Mouse (Mus musculus) limb, embryonic 13.5 days (tissue): ENCODE measurements around the gene Ghrh. TPM values are rescaled to one million over a fixed set of nuclear protein-coding genes. Genes with fewer than 3 reads are reported as not detected.

Experiments
- ATAC-seq: fragments of 200-750 bp; cut with Nextera tagmentation; 2 replicates; pipeline ENCODE4 v1.8.0; 2017; ENCODE audit warnings: low read depth, moderate number of reproducible peaks, moderate TSS enrichment; ENCODE audit not compliant: low FRiP score
- H3K27ac ChIP-seq: fragments of 300-500 bp; sonication (generic); 2 replicates; pipeline ENCODE4 v1.5.1; 2015; ENCODE audit warnings: inconsistent platforms, mild to moderate bottlenecking, moderate library complexity
- H3K27me3 ChIP-seq: fragments of 300-500 bp; sonication (generic); 2 replicates; pipeline ENCODE4 v1.6.1; 2015; ENCODE audit warnings: mild to moderate bottlenecking, inconsistent platforms
- H3K36me3 ChIP-seq: fragments of 300-500 bp; sonication (generic); 2 replicates; pipeline ENCODE4 v1.6.1; 2015; ENCODE audit warnings: inconsistent platforms, mild to moderate bottlenecking, moderate library complexity
- H3K4me1 ChIP-seq: fragments of 300-500 bp; sonication (generic); 2 replicates; pipeline ENCODE4 v1.6.1; 2015; ENCODE audit warnings: inconsistent platforms
- H3K4me2 ChIP-seq: fragments of 300-500 bp; sonication (generic); replicated peaks from 2 replicates; pipeline ENCODE4 v1.6.1; 2015; ENCODE audit warnings: inconsistent platforms, mild to moderate bottlenecking, moderate library complexity
- H3K4me3 ChIP-seq: fragments of 300-500 bp; sonication (generic); 2 replicates; pipeline ENCODE4 v1.5.1; 2015; ENCODE audit warnings: moderate library complexity, mild to moderate bottlenecking, inconsistent platforms
- H3K9ac ChIP-seq: fragments of 300-500 bp; sonication (generic); 2 replicates; pipeline ENCODE4 v1.6.1; 2015; ENCODE audit warnings: mild to moderate bottlenecking, inconsistent platforms
- H3K9me3 ChIP-seq: fragments of 300-500 bp; sonication (generic); 2 replicates; pipeline ENCODE4 v1.6.1; 2016; ENCODE audit warnings: inconsistent platforms
- WGBS: fragments of 180-500 bp; shearing (Covaris S2); methylation state at CpG from one replicate; pipeline ENCODE4 v1.1.7; 2015; 5-methylcytosine and 5-hydroxymethylcytosine counted together
- polyA plus RNA-seq: library from polyadenylated mRNA; unstranded; fragments of >200 nt; fragmentation: Nextera tagmentation; extraction: Ambion mirVana; gene quantifications from 2 replicates; pipeline ENCODE4 v1.2.1, GENCODE M21; 2015

Gene Ghrh
- polyA plus RNA-seq, 1 experiment from 2014 or later = not detected

DNA sequence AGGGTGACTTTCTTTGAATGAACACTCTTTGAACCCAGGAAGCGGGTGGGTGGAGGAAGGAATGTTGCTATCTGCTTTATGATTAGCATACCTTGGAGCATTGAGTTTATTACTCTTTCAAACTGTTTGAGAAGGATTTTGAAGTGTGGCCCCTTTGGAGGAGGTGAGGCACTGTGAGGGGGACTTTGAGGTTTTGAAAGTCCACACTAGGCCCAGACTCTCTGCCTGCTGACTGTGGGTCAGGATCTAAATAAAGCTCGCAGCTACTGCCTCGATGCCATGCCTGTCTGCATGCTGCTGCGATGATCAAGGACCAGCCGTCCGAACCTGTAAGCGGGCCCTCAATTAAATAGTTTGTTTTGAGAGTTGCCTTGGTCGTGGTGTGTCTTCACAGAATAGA is 27.7 kb upstream of the Ghrh start:
- Histone ChIP-seq H3K27ac (no peak overlapping the region), H3K4me2 (no peak overlapping the region), H3K4me3 (no peak overlapping the region), H3K9ac (no peak overlapping the region; the same call in 1 of the 2 replicates), H3K27me3 (no peaks in the 10 kb centered on the region), H3K4me1 (peaks cover 21% of the 10 kb centered on the region), H3K9me3 (no peaks in the 10 kb centered on the region), H3K36me3 (peaks cover 25% of the 10 kb centered on the region)
- ATAC-seq = no peak
- WGBS = 60% methylated on average over 8 of the region's 8 CpGs

DNA sequence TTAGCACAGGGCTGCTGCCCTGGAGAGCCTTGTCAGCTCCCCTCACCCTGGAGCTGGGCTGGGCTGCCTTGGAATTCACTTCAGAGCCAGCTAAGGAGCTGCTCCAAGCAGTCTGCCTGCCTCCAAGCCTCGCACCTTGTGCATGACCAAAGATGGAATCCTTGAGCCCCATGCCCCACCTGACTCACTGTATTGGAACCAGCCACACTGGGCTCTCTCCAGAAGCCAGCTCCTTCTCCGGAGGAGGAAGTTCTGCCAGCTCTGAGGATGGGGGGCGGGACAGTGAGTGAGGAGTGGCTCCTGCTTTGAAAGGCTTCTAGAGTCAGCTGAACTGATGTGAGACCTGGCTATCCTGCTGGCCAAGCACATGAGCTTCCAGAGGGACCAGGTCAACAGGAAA is 26.4 kb upstream of the Ghrh start:
- 85% methylated on average over 3 of the region's 3 CpGs for WGBS
- no peak for ATAC-seq

DNA sequence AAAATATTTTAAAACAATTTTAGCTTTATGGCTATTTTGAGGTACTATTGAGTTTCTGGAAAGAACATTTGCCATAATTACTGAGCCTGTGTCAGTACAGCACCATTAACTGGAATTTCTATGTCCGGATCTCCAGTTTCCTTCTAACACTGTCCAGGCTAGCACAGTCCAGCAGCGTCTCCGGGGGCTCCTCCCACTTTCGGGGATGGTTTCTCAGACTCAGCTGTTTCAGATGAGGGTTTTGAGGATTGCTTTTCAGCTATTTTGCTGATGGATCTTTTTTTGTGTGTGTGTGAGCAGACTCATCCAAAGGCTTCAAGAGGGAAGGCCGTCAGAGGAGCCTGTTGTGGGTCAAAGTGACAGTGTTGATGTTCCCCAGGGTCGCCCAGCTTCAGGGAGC is 24.4 kb upstream of the Ghrh start:
- Histone ChIP-seq H3K4me1 (peaks cover 41% of the 10 kb centered on the region), H3K9me3 (no peaks in the 10 kb centered on the region), H3K27ac (no peak overlapping the region), H3K4me3 (no peak overlapping the region), H3K36me3 (peaks cover 14% of the 10 kb centered on the region; the same call in 1 of the 2 replicates), H3K27me3 (no peaks in the 10 kb centered on the region), H3K9ac (no peak overlapping the region; the same call in 1 of the 2 replicates), H3K4me2 (no peak overlapping the region)
- WGBS = 71% methylated on average over 6 of the region's 6 CpGs
- no peak for ATAC-seq

More for the DNA sequence above, 26.4 kb upstream of the Ghrh start:
- H3K36me3 ChIP-seq = peaks cover 14% of the 10 kb centered on the region; the same call in 1 of the 2 replicates
- no peak overlapping the region for H3K27ac ChIP-seq
- no peak overlapping the region for H3K9ac ChIP-seq
- no peaks in the 10 kb centered on the region for H3K9me3 ChIP-seq
- H3K4me2 ChIP-seq = no peak overlapping the region
- H3K4me3 ChIP-seq = no peak overlapping the region
- peaks cover 31% of the 10 kb centered on the region for H3K4me1 ChIP-seq
- H3K27me3 ChIP-seq = no peaks in the 10 kb centered on the region

DNA sequence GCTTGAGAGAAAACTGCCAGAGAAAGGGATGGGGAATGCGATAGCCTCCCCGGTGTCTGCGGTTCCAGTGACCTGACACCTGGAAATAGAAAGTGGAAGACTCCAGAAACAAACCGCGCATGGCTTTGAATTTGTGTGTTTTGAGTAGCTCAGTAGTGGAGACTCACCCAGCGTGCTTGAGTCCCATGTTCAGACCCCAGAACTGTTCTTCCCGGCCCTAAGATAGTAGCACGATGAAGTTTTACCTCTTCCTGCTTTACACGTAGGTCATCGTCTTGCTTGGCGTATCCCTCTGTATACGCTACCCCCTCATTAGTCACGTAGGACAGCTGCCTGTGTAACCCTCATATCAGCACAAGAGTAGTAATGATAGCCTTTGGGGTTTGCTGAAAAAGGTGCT is 20.7 kb upstream of the Ghrh start:
- 0 out of 2 replicates have a peak, but pooled peaks have one; percentile 29 for ATAC-seq
- peak overlapping the region; percentile 93 for H3K9ac ChIP-seq
- peaks cover 23% of the 10 kb centered on the region for H3K4me1 ChIP-seq
- H3K4me2 ChIP-seq = peak overlapping the region; percentile 83
- WGBS = 3% methylated on average over 13 of the region's 13 CpGs
- H3K27ac ChIP-seq = peak overlapping the region; percentile 87
- peak overlapping the region; percentile 74 for H3K4me3 ChIP-seq
- H3K27me3 ChIP-seq = no peaks in the 10 kb centered on the region
- H3K9me3 ChIP-seq = no peaks in the 10 kb centered on the region
- 0 out of 2 replicates have a peak, but pooled peaks cover 4% of the 10 kb centered on the region for H3K36me3 ChIP-seq

DNA sequence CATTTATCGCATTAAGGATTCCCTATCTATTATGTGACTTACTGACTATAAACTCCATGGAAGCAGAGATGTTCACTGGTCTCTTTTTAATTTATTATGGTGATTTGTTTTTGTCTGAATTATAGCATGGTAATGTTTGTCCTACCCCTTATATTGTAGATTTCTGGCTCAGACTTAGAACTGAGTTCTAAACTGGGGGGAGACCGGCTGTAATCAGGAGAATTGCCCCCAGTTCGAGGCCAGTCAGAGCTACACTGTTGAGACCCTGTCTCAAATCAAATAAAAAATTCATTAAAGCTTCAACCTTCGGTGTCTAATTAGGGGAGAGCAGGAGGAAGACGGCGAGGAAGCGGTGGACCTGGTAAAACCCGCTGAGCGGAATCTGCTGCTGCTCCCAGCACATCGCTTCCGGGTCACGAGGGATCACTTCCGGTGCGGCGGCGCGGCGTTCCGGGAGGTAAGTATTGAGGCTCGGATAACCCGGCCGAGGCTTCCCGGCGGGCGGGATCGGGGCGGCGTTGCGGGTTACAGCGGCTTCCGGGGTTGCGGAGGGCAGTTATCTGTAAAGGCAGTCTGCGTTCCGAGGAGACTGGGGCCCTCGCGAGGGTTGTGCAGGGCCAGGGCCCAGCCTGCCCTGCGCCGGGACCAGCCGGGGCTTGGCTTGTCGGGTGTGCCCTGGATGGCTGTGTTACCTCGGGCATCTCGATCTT is 20.0 kb upstream of the Ghrh start, which contains the start of gene Manbal:
Manbal (plus strand) TSS at position 411 of the 710 bp plus-strand sequence.
- peak within 1 kb of the TSS; percentile 93 for H3K9ac ChIP-seq
- no peaks in the 10 kb centered on the region for H3K9me3 ChIP-seq
- H3K4me1 ChIP-seq = peaks cover 20% of the 10 kb centered on the region
- peak; percentile 91 for ATAC-seq
- H3K36me3 ChIP-seq = 0 out of 2 replicates have a peak, but pooled peaks cover 4% of the 10 kb centered on the region
- H3K27ac ChIP-seq = peak within 1 kb of the TSS; percentile 87
- 4% methylated on average over 42 of the region's 42 CpGs for WGBS
- peak within 1 kb of the TSS; percentile 83 for H3K4me2 ChIP-seq
- peak within 1 kb of the TSS; percentile 74 for H3K4me3 ChIP-seq
- no peaks in the 10 kb centered on the region for H3K27me3 ChIP-seq

DNA sequence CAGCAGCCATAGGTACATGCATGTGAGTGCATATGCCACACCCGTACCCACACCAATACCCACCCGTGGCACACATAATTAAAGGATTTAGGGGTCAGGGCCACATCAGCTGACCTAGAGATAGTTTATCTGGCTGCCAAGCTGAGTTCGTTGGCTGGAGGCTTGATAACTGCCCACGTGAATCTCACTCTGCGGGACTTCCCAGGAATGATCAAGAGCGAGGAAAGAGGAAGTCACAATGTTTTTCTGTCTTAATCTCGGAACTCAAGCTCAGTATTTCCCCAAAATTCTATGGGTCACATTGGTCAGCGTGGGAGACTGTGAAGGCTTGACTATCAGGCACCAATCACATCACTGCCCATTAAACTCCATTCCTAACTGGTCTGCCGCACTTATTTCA is 19.5 kb upstream of the Ghrh start:
- ATAC-seq = no peak
- Histone ChIP-seq H3K9me3 (no peaks in the 10 kb centered on the region), H3K27me3 (no peaks in the 10 kb centered on the region), H3K27ac (no peak overlapping the region), H3K4me3 (peak overlapping the region; percentile 74), H3K36me3 (0 out of 2 replicates have a peak, but pooled peaks cover 4% of the 10 kb centered on the region), H3K9ac (no peak overlapping the region; the same call in 1 of the 2 replicates), H3K4me1 (peaks cover 20% of the 10 kb centered on the region), H3K4me2 (peak overlapping the region; percentile 83)
- 85% methylated on average over 9 of the region's 9 CpGs for WGBS

DNA sequence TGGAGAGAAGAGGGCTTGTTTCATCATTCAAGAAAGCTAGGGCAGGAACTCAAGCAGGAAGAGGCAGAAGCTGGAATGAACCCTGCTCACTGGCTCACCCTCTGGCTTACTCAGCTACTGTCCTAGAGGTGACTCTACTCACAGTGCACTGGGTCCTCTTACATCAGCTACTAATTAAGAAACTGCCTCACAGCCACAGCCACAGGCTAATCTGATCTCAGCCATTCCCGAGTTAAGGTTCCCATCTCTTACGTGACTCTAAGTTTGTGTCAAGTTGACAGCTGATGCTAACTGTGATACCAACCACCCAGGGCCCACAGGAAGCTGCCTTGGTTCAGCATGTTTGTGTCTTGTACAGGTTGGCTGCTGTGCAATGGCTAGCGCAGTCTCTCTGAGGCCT is 15.7 kb upstream of the Ghrh start:
- no peak overlapping the region for H3K4me2 ChIP-seq
- no peak for ATAC-seq
- no peaks in the 10 kb centered on the region for H3K9me3 ChIP-seq
- H3K4me3 ChIP-seq = no peak overlapping the region
- H3K9ac ChIP-seq = no peak overlapping the region
- H3K4me1 ChIP-seq = peaks cover 4% of the 10 kb centered on the region
- WGBS = 67% methylated on average over 3 of the region's 3 CpGs
- no peak overlapping the region for H3K27ac ChIP-seq
- no peaks in the 10 kb centered on the region for H3K36me3 ChIP-seq
- no peaks in the 10 kb centered on the region for H3K27me3 ChIP-seq

DNA sequence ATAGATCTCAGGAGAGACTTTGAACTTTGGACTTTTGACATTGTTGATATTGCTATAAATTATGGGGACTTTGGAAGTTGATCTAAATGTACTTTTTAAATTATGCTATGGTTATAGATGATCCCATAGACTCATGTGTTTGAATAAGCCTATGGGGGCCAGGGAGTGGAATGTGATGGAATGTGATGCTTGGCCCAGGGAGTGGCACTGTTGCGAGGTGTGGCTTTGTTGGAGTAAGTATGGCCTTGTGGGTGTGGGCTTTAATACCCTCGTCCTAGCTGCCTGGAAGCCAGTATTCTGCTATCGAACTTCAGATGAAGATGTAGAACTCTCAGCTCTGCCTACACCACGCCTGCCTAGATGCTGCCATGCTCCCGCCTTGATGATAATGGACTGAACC is 12.7 kb upstream of the Ghrh start:
- no peak overlapping the region for H3K9ac ChIP-seq
- no peaks in the 10 kb centered on the region for H3K4me1 ChIP-seq
- H3K4me3 ChIP-seq = no peak overlapping the region
- H3K36me3 ChIP-seq = no peaks in the 10 kb centered on the region
- no peaks in the 10 kb centered on the region for H3K27me3 ChIP-seq
- ATAC-seq = no peak
- H3K27ac ChIP-seq = no peak overlapping the region
- H3K9me3 ChIP-seq = no peaks in the 10 kb centered on the region
- WGBS = 80% methylated on average over 5 of the region's 5 CpGs
- H3K4me2 ChIP-seq = no peak overlapping the region

DNA sequence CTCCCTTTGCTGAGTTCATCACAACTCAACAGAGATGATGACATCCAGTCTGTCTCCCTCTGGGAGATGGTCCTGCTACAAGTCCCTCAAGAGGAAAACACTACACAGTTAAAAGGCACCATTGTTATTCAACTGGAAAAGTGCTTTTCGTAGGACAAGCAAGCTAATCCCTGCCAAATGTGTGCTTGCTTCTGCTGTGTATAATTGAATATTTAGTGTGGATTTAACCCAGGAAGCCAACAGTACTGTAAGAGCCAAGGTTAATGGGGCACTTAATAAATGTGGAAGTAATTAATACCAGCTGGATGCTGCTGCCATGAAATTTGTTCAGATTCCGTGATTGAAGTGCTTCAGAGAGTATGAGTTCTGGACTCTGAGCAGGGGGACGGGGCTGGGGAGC is 6.8 kb upstream of the Ghrh start:
- peak overlapping the region; percentile 55; the same call in 1 of the 2 replicates for H3K27ac ChIP-seq
- no peak for ATAC-seq
- H3K4me1 ChIP-seq = peaks cover 13% of the 10 kb centered on the region
- WGBS = 17% methylated on average over 3 of the region's 3 CpGs
- H3K4me3 ChIP-seq = no peak overlapping the region
- H3K9ac ChIP-seq = no peak overlapping the region
- H3K36me3 ChIP-seq = no peaks in the 10 kb centered on the region
- no peaks in the 10 kb centered on the region for H3K27me3 ChIP-seq
- no peaks in the 10 kb centered on the region for H3K9me3 ChIP-seq
- no peak overlapping the region for H3K4me2 ChIP-seq

DNA sequence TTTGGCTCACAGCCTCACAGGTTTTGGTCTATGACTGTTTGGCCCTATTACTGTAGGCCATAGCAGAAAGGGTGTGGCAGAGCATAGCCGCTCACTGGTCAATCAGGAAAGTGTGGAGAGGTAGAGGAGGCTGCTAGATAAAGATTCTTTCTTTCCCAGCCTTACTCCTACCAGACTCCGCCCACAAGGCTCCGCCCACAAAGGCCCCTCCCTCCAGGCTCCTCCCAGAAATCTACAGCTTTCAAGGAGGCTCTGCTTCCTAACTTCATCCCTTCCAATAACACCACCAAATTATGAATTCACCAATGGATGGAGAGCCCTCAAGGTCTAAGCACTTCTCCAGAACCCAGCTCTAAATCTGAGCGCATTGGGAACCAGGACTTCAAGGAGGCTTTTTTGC is 5.9 kb upstream of the Ghrh start:
- Histone ChIP-seq H3K4me3 (no peak overlapping the region), H3K27me3 (no peaks in the 10 kb centered on the region), H3K36me3 (no peaks in the 10 kb centered on the region), H3K4me2 (no peak overlapping the region), H3K9me3 (no peaks in the 10 kb centered on the region), H3K4me1 (peaks cover 13% of the 10 kb centered on the region), H3K9ac (no peak overlapping the region), H3K27ac (no peak overlapping the region)
- WGBS = 82% methylated on average over 4 of the region's 4 CpGs
- ATAC-seq = no peak

DNA sequence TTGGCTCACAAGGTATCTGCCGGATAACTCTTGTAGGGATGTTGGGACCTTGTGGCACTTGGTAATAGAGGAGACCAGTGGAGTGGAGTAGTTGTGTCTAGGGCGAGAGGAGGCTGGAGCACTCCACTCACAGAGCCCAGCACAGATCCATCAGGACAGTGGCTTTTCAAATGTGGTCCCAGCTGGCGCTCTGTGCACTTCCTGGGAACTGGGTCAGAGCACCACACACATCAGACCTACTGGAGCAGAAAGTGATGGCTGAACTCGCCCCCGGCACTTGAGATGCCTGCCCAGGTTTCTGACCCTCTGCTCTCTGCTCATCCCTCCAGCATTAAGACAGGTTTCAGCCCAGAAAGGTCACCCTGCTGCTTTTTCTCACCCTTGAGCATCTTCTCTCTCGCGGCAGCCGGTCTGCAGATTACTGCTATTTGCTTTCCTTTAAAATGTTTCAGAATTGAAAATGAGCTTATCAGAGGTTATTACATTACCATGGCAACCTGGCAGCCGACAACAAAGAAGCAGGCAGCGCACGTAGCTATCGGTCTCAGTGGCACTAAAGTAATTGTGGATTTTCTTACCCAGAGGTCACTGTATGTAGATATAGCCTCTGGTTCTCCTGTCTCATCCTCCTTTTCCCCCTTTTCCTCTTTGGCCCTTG is 1.9 kb upstream of the Ghrh start:
- no peak overlapping the region for H3K4me2 ChIP-seq
- 74% methylated on average over 12 of the region's 12 CpGs for WGBS
- H3K4me1 ChIP-seq = peaks cover 19% of the 10 kb centered on the region
- no peak for ATAC-seq
- H3K9me3 ChIP-seq = no peaks in the 10 kb centered on the region
- no peak overlapping the region for H3K27ac ChIP-seq
- no peak overlapping the region for H3K4me3 ChIP-seq
- no peak overlapping the region for H3K9ac ChIP-seq
- no peaks in the 10 kb centered on the region for H3K27me3 ChIP-seq
- no peaks in the 10 kb centered on the region for H3K36me3 ChIP-seq

DNA sequence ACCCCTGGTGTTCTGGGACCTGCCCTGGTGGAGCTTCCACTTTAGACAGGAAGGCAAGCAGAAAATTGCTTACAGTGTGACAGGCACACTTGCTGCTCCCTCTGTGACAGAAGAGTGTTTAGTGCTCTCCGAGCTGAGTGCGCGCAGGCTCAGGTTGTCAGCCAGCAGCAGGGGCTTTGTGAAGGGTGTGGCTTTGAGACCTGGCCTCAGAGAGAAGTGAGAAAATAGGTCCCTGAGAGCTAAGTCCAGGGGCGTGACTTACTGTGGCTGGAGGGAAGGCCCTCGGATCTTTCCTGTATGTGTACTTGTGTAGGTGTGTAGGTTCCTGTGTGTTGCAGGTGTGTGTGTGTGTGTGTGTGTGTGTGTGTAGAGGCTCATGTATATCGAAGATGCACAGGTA is 4.0 kb downstream of the Ghrh start:
- Histone ChIP-seq H3K36me3 (no peaks in the 10 kb centered on the region), H3K9me3 (no peaks in the 10 kb centered on the region), H3K4me2 (no peak overlapping the region), H3K27ac (no peak overlapping the region), H3K9ac (no peak overlapping the region), H3K27me3 (no peaks in the 10 kb centered on the region), H3K4me3 (no peak overlapping the region), H3K4me1 (peaks cover 37% of the 10 kb centered on the region)
- ATAC-seq = no peak
- WGBS = 67% methylated on average over 6 of the region's 6 CpGs
